Mouse (Mus musculus) limb, embryonic 10.5 days (tissue): ENCODE results near the gene Cd83. TPM values are rescaled to one million over a fixed set of nuclear protein-coding genes. Genes with fewer than 3 reads are reported as not detected.

ENCODE experiments used
- DNase-seq: peaks from one replicate; pipeline ENCODE4 v3.0.0-alpha.2; 2017; ENCODE audit warnings: low spot score
- H3K27ac ChIP-seq: fragments of 300-500 bp; sonication (generic); 2 replicates; pipeline ENCODE4 v1.5.1; 2016; ENCODE audit warnings: mild to moderate bottlenecking
- H3K27me3 ChIP-seq: fragments of 300-500 bp; sonication (generic); 2 replicates; pipeline ENCODE4 v1.6.1; 2016; ENCODE audit warnings: low read depth, mild to moderate bottlenecking; ENCODE audit not compliant: poor library complexity, severe bottlenecking
- H3K36me3 ChIP-seq: fragments of 300-500 bp; sonication (generic); 2 replicates; pipeline ENCODE4 v1.6.1; 2016; ENCODE audit warnings: mild to moderate bottlenecking, moderate library complexity
- H3K4me1 ChIP-seq: fragments of 300-500 bp; sonication (generic); 2 replicates; pipeline ENCODE4 v1.6.1; 2016
- H3K4me3 ChIP-seq: fragments of 300-500 bp; sonication (generic); 2 replicates; pipeline ENCODE4 v1.5.1; 2016; ENCODE audit warnings: mild to moderate bottlenecking, moderate library complexity
- H3K9me3 ChIP-seq: fragments of 300-500 bp; sonication (generic); replicated peaks from 2 replicates; pipeline ENCODE4 v1.6.1; 2016; ENCODE audit warnings: mild to moderate bottlenecking
- WGBS: fragments of 180-500 bp; shearing (Covaris S2); methylation state at CpG from one replicate; pipeline ENCODE4 v1.1.7; 2016; 5-methylcytosine and 5-hydroxymethylcytosine counted together
- polyA plus RNA-seq: library from polyadenylated mRNA; unstranded; fragments of >200 nt; fragmentation: Nextera tagmentation; extraction: Ambion mirVana; gene quantifications from 2 replicates; pipeline ENCODE4 v1.2.1, GENCODE M21; 2016

Cd83 gene
- polyA plus RNA-seq, 1 experiment from 2014 or later = 5.0 TPM

- no peak for DNase-seq
- Histone ChIP-seq H3K4me1 (peaks cover 8% of the 10 kb centered on the region; the same call in 1 of the 2 replicates), H3K4me3 (no peak overlapping the region), H3K27ac (no peak overlapping the region), H3K36me3 (no peaks in the 10 kb centered on the region), H3K9me3 (no peaks in the 10 kb centered on the region), H3K27me3 (peaks cover 28% of the 10 kb centered on the region)
- WGBS = 87% methylated on average over 4 of the region's 4 CpGs
Observed at GRCm38 (mm10) chr13:43778971-43779370, 5.6 kb upstream of the Cd83 start.

DNA sequence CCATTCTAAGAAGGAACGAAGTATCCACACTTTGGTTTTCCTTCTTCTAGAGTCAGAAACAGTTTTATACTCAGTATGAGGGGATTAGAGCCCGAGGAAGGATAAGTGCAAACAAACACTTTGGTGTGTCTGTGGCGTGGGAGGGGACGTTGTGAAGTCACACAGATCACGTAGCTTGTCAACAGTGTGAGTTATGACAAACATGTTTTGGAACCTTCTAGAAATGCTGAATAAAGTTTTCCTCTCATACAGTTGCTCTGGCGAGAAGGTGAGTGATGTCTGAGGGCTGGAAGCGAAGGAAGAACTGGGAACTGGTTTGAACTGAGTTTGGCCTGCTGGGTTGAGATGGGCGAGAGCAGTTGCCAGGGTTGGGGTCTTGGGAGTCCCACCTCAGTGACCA lies 4.5 kb upstream of the Cd83 start:
- Histone ChIP-seq H3K27ac (no peak overlapping the region), H3K9me3 (no peaks in the 10 kb centered on the region), H3K36me3 (no peaks in the 10 kb centered on the region), H3K27me3 (peaks cover 39% of the 10 kb centered on the region), H3K4me1 (peaks cover 18% of the 10 kb centered on the region), H3K4me3 (no peak overlapping the region)
- WGBS = 89% methylated on average over 8 of the region's 8 CpGs
- DNase-seq = no peak

DNA sequence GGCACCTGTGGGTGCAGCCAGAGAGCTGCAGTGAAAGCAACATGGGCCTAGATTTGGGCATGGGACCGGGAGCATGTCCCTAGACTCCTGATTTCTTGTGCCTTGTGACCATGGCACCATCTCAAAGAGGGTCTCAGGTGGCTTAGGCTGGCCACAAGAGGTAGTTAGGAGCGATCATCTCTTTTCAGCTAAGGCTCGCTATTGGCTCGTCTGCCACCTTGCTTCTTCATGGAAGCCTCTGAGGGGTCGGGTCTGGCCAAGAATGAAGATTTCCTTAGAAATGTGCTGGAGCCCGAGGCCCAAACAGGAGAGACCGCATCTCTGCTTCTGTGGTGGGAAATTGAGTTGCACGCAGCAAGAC lies 1.1 kb downstream of the Cd83 start:
- no peaks in the 10 kb centered on the region for H3K9me3 ChIP-seq
- peaks cover 70% of the 10 kb centered on the region for H3K27me3 ChIP-seq
- H3K4me1 ChIP-seq = peaks cover 53% of the 10 kb centered on the region
- H3K27ac ChIP-seq = peak overlapping the region; percentile 86
- H3K4me3 ChIP-seq = peak overlapping the region; percentile 73
- 38% methylated on average over 8 of the region's 8 CpGs for WGBS
- H3K36me3 ChIP-seq = no peaks in the 10 kb centered on the region
- DNase-seq = peak; percentile 38

- H3K36me3 ChIP-seq = no peaks in the 10 kb centered on the region
- no peaks in the 10 kb centered on the region for H3K9me3 ChIP-seq
- H3K4me1 ChIP-seq = peaks cover 53% of the 10 kb centered on the region
- WGBS = 28% methylated on average over 12 of the region's 12 CpGs
- H3K4me3 ChIP-seq = peak overlapping the region; percentile 73
- DNase-seq = peak; percentile 51
- peaks cover 68% of the 10 kb centered on the region for H3K27me3 ChIP-seq
- H3K27ac ChIP-seq = peak overlapping the region; percentile 86; the same call in 1 of the 2 replicates
Observed at GRCm38 (mm10) chr13:43786171-43786795, 1.7 kb downstream of the Cd83 start.

DNA sequence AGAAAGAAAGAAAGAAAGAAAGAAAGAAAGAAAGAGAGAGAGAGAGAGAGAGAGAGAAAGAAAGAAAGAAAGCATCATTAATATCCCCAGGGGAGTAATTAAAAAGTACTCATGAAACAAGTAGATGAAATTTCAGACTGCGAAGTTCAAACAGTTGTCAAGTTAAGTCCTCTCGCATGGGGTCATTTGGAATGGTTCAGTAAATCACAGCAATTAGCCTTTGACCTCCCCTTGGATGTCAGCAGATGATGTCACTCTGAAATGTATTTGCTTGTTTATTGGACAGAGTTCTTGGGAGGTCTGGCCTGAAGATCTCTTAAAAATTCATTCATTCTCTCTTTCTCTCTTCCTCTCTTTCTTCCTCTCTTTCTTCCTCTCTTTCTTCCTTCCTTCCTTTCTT lies 2.7 kb downstream of the Cd83 start:
- DNase-seq = no peak
- Histone ChIP-seq H3K36me3 (no peaks in the 10 kb centered on the region), H3K27me3 (peaks cover 65% of the 10 kb centered on the region)

DNA sequence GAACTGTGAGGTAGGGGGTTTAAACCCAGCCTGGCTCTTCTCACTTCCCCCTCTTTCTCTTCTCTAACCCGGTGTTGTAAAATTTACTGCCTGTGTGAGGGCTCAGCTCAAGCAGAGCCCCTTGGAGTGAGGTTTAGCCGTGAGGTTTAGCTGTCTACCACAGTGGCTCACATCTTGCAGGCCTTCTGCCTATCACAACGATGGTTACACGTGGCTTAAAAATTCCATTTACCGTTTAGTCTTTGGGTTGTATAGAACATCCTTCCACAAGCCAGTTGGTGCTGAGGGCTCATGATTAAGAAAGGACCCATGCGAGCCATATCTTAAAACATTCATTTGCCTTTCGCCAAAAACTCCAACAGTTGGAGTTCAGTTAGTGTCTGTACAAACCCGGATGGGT lies 3.5 kb downstream of the Cd83 start:
- no peaks in the 10 kb centered on the region for H3K9me3 ChIP-seq
- H3K4me3 ChIP-seq = no peak overlapping the region
- DNase-seq = no peak
- peaks cover 63% of the 10 kb centered on the region for H3K27me3 ChIP-seq
- peaks cover 53% of the 10 kb centered on the region for H3K4me1 ChIP-seq
- 58% methylated on average over 8 of the region's 8 CpGs for WGBS
- H3K27ac ChIP-seq = no peak overlapping the region
- H3K36me3 ChIP-seq = no peaks in the 10 kb centered on the region

More for the DNA sequence above, 2.7 kb downstream of the Cd83 start:
- Histone ChIP-seq H3K9me3 (no peaks in the 10 kb centered on the region), H3K27ac (no peak overlapping the region), H3K4me1 (peaks cover 53% of the 10 kb centered on the region), H3K4me3 (no peak overlapping the region)
- 0% methylated on average over 2 of the region's 2 CpGs for WGBS

- Histone ChIP-seq H3K4me3 (no peak overlapping the region), H3K27me3 (peaks cover 52% of the 10 kb centered on the region), H3K36me3 (no peaks in the 10 kb centered on the region), H3K4me1 (peaks cover 53% of the 10 kb centered on the region), H3K9me3 (no peaks in the 10 kb centered on the region), H3K27ac (no peak overlapping the region)
- 72% methylated on average over 10 of the region's 10 CpGs for WGBS
- DNase-seq = no peak
Observed at GRCm38 (mm10) chr13:43788983-43789645, 4.5 kb downstream of the Cd83 start.

DNA sequence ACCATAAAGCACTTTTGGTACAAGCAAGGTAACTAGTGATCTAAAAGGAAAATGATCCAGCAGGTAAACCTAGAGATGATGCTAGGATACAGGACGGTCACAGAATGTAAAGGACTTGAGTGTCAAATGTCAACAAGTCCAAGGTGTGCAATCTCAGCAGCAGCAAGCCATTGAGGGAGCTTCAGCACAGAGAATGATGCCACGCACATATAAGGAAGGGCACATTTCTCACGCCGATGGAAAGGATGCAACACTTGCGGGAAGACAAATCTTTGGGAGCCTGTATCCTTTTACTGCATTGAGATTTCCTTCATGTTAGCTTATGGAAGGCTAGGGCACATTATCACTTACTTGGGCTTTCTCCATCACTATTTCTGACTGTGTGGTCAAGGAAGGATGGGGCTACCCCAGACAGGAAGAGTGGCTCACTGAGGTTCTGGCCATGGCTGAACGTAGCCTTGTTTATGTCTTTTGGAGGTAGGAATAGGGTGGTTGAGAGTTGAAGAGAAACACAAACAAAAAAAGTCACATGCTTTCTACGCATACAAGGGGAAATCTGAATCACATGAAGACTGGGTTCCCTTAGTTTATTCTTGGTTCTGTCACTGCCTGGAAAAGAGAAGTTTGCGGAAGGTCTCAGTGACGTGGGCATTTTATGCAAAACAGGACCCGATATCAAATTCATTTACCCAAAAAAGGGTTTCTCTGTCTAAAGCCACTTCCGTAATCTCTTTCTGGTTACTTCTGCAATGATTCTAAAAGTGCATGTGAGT lies 5.8 kb downstream of the Cd83 start:
- Histone ChIP-seq H3K4me3 (no peak overlapping the region), H3K36me3 (no peaks in the 10 kb centered on the region), H3K27ac (no peak overlapping the region), H3K9me3 (no peaks in the 10 kb centered on the region), H3K27me3 (peaks cover 48% of the 10 kb centered on the region), H3K4me1 (peaks cover 40% of the 10 kb centered on the region)
- no peak for DNase-seq
- WGBS = 94% methylated on average over 11 of the region's 11 CpGs

DNA sequence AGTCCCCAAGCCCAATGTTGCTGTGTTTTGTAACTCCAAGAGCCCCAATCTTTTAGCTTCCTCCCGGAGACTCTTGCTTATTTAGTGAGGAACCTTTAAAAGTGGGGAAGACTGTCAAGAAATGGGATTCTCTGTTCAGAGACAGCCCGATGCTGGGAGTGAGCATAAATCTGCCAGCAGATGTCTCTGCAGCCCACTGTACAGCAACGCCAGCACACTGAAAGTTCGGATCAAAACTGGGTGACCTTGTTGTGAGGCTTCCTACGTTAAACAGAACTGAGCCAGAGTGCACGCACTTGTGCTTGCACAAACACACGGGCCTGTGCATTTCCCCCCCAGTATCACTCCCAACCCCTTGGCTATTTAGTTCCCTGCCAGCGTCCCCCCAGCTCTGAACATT lies 10.8 kb downstream of the Cd83 start:
- Histone ChIP-seq H3K36me3 (no peaks in the 10 kb centered on the region), H3K9me3 (no peaks in the 10 kb centered on the region), H3K4me1 (0 out of 2 replicates have a peak, but pooled peaks cover 7% of the 10 kb centered on the region), H3K27me3 (peaks cover 18% of the 10 kb centered on the region; the same call in 1 of the 2 replicates), H3K4me3 (no peak overlapping the region), H3K27ac (no peak overlapping the region)
- WGBS = 57% methylated on average over 8 of the region's 8 CpGs
- DNase-seq = no peak

DNA sequence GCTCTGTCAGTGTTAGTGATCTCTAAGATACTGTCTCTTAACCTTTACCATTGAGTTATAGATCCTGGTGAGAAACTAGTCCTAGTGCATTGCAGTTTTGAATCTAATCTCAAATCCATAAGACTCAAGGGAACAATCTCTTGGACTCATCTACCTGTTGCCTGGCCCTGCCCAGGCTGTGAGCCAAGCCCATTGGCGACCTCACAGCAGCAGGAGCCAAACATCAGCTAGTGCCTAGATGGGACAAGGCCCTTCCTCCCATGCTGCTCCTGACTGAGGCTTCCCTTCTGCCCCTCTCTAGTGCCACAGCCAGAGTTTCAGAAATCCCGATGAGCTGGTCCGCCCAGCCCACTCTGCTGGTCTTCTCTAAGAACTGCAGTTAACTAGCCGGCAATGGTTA lies 14.1 kb downstream of the Cd83 start:
- H3K27ac ChIP-seq = no peak overlapping the region
- WGBS = 82% methylated on average over 4 of the region's 4 CpGs
- DNase-seq = no peak
- H3K4me3 ChIP-seq = no peak overlapping the region
- H3K4me1 ChIP-seq = 0 out of 2 replicates have a peak, but pooled peaks cover 7% of the 10 kb centered on the region
- H3K9me3 ChIP-seq = no peaks in the 10 kb centered on the region
- H3K36me3 ChIP-seq = no peaks in the 10 kb centered on the region; the same call in 1 of the 2 replicates
- 0 out of 2 replicates have a peak, but pooled peaks cover 9% of the 10 kb centered on the region for H3K27me3 ChIP-seq

GRCm38 (mm10) chr13:43800136-43800535 lies 15.6 kb downstream of the Cd83 start:
- Histone ChIP-seq H3K4me1 (0 out of 2 replicates have a peak, but pooled peaks cover 7% of the 10 kb centered on the region), H3K27me3 (no peaks in the 10 kb centered on the region), H3K9me3 (no peaks in the 10 kb centered on the region), H3K36me3 (no peaks in the 10 kb centered on the region; the same call in 1 of the 2 replicates), H3K4me3 (no peak overlapping the region), H3K27ac (no peak overlapping the region)
- no peak for DNase-seq

DNA sequence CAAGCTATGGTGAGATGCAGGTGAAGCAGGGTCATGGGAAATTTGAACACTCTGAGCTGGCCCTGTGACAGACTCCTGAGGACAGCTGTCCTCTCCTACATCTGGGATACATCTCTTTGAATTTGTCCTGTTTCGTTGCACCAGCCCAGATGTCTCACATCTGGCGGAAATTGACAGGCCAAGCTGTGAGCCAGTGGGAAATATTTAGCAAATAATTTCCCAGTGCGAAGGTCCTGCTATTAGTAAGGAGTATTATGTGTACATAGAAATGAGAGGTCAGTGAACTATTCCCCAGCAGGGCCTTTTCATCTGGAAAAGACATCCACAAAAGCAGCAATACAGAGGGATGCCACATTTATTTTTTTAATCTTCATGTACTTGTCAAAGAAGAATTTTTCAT lies 17.4 kb downstream of the Cd83 start:
- DNase-seq = no peak
- Histone ChIP-seq H3K27me3 (no peaks in the 10 kb centered on the region), H3K4me3 (no peak overlapping the region), H3K36me3 (no peaks in the 10 kb centered on the region; the same call in 1 of the 2 replicates), H3K27ac (no peak overlapping the region), H3K9me3 (no peaks in the 10 kb centered on the region), H3K4me1 (0 out of 2 replicates have a peak, but pooled peaks cover 7% of the 10 kb centered on the region)
- 77% methylated on average over 3 of the region's 3 CpGs for WGBS
